Mouse (Mus musculus) kidney, postnatal 36 days (tissue): ENCODE measurements at regions not wholly inside any gene's neighbourhood (a gene's known extent, or its start where the extent isn't known, plus 50 kb on each side); places are given as distances from the start of the nearest gene placed in this dataset.
A peak's percentile ranks its signal among the peaks of the same experiment; 100 is the strongest.
"Not testable (repeated sequence)": the region's sequence is repeated elsewhere in the genome, so short reads cannot be mapped to it uniquely, and the experiment has no call there.

ENCODE experiments used
- DNase-seq, 2 experiments: peaks; one replicate each; pipeline ENCODE4 v3.0.0; 2021 to 2022; ENCODE audit warnings: mixed read lengths in 2 of 2

DNA sequence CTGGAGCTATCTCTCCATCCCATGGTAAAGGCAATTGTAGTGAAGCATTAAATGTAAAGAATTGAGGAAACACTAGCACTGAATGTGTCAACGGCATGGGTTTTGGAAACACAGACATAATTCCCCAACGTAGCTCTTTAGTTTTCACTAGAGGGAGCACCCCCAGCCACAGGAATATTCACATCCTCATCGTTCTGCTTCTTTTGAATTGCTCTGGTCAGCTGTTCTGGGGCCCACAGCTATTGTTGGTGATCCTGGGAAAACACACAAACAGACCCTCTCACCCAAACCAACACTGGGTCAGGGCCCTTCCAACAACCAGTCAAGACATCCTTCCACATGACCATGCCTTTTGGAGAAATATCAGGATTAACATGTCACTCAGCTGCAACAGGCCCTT is 119.7 kb downstream of the Impg2 start:
- not testable (repeated sequence) for DNase-seq

DNA sequence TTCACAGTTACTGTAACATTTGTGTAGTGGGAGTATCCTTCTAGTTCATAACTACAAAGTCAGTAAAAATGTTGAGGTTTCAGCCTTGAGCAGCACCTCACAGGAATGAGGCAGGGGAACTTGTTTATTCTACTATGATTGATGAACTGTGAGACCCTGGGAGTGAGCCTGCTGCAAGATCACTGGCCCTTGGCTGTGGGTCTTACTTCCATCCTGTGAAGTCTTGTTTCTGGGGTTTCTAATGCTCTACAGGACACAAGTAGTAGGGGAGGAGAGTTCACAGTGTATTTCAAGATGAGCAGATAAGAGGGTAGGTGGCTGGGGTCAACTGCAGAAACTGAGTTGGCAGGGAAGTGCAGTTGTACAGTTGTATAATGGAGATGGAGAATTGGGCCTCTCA is 128.3 kb upstream of the Abi3bp start:
- no peak for DNase-seq

DNA sequence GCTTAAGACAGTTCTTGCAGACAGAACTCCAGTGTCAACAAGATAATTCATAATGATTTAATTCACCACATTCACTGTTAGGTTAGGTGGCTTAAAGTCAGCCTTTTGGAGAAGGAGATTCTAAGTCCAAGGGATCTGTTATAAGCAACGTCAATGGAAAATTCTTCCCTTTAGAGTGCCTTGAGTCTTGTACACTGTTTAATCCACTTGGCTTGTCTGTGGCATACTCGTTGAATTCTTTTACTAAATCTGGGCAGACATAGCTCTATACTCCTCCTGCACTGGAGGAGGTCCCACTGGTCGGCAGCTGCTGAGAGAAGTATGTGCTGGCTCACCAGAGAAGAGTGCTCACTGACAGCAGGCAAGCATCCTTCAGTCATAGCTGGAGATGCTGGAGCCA is 124.8 kb upstream of the Abi3bp start:
- DNase-seq: no peak

DNA sequence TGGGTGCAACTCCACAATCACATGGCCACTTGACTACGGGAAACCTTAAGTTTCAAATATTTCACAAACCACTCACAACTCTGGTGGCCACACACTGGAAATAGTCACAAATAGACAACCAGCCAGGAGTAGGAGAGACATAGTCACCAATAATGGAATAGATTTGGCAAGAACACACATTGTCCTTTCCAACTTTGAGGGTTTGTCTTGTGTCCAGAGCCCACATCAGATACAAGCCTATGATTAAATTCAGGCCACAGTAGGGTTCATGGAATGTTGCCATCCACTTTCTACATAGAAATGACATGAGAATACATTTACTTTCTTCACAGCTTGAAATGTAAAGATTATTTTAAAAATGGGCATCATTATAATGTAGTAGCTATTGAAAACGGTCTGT is 118.6 kb upstream of the Abi3bp start:
- DNase-seq: no peak

DNA sequence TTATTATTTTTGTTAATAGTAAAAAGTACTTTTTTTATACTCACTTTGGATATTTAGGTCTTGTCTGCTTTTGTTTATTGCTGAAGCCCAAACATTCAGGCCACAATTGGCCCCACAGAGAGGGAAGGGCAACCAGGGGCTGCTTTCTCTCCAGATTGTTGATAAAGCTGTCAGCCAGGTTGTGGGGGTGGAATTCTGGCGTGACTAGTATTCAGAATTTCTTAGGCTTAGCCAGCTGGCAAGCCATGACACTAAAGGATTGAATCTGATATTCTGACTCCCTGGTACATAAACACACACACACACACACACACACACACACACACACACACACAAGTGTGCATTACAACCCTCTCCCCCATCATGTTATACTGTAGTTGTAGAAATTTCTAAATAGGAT is 116.7 kb upstream of the Abi3bp start:
- no peak for DNase-seq

DNA sequence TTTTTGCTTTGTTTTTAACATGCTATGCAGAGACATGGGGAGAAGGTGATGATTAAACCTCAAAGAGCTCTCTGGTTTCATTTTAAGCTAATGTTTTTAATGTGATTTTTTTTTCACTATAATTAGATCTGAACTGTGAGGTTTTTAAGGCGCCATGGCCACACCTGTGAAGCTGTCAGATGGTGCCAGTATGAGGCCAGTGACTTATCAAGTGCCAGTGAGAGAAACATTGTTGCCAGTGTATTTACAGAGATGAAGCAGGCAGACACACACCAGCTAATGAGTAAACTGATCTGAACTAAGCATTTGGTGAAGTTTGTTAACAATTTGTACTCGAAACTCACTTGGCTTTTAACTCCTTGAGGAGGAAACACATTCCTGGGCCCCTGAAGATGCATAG is 99.3 kb upstream of the Abi3bp start:
- no peak for DNase-seq

DNA sequence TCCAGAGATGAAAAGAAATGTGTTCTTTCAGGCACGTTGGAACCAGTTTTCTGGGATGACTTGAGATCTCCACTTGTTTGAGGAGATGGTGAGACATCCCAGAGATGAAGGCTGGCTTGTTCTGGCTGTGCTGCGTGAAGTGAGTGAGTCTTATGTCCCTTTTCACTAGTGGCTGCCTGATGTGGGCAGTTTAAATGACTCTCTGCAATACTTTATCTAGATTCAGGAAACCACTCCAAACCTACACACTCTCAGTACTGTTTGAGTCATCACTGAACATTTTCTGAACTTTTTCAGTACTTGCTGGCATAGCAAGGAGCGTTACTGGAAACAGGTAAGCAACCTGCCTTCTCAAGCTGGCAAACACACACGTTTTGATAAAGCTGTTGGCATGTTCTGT is 97.0 kb upstream of the Abi3bp start:
- DNase-seq: no peak

DNA sequence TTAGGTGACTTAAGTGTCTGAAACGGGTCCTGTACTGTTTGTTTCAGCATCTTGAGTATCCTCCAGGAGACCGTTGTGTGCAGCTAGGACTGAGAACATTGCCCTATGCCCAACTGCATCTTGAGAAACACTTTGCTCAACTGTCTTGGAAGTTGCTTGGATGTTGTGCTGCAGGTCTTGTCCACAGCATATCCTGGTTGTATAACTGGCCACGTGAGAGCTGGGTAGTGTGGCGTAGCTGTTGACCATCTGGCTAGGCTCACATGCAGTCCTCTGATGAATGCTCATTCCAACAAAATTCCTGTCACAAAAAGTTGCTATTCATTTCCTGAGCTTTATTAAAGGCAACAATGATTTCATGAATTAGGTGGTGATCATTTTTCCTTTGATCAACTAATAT is 91.1 kb upstream of the Abi3bp start:
- DNase-seq: peak in 1 of 2 experiments; percentile 4

DNA sequence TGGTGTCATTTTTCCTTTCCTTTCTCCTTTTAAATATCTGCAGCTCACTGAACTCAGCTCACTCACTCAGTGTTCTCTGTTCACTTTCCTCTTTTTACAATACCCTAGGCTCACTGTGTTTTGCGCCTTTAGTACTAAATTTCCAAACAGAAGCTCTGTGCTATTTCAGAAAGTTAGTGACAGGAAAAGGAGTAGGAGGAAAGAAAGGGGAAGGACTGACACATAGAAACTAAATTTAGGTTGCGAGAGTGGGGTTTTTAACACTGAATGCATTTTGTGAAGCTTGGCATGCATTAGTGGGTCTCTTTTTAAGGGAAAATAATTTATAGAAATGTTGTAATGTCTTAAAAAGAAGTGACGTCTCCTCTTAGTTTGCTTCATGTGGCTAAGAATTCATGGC is 84.8 kb upstream of the Abi3bp start:
- DNase-seq: no peak

DNA sequence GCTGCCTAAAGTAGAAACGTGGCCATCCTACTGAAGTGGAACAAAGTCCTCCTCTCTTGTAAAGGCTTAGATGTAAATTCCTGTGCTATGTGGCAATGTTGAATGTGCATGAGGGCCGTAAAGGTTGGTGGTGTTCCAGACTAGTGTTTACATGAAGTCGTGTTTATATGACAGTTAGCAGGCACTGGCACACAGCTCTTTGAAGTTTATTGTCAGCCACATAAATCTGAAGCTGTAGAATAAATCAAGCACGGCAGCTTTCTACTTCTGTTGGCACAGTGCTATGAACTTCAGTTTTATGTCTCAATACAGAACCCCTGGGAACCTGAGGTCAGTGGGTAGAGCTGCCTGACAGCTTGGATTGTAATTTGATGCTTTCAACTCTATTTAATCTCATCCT is 81.1 kb upstream of the Abi3bp start:
- DNase-seq: no peak

DNA sequence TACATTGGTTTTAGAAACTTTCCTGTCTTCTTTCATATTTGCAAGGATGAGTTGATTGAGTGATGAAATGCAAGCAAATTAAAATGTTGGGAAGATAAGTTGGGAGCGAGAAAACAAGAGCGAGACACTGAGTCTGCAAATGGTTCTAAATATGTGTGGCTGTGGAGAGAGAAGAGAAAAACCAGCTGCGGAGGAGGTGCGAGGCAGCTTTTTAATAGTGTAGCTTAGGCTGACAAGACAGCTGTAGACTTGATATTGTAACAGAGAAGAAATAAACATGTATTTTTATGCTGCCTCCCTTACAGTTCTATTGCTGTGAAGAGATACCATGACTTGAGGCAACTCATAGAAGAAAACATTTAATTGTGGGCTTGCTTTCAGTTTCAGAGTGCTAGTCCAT is 78.1 kb upstream of the Abi3bp start:
- DNase-seq: no peak

DNA sequence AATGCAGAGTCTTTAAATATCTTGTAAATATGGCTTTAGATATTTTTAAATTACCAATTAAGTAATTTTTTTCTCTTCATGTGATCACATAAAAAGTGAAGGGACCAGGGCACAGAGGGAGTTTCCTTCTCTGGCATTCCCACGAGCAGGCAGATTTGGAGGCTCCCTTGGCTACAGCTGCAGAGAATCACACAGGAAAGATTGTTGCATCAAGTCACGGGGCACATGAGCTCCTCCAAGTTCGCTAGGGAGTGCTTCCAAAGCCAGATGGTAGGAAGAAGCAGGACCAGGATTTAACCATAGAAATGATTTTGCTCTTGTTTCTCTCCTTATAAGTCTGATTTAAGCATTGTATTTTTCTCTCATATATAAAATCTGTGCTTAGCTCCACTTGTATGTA is 53.9 kb upstream of the Abi3bp start:
- peak in 1 of 2 experiments; percentile 3 for DNase-seq
